Mouse (Mus musculus) intestine, embryonic 14.5 days (tissue): Measurements from ENCODE around the gene Gm13128. TPM values are rescaled to one million over a fixed set of nuclear protein-coding genes. Genes with fewer than 3 reads are reported as not detected.
"Not testable (repeated sequence)": the region's sequence is repeated elsewhere in the genome, so short reads cannot be mapped to it uniquely, and the experiment has no call there.

ENCODE experiments used
- ATAC-seq: fragments of 200-750 bp; cut with Nextera tagmentation; replicated peaks from 2 replicates; pipeline ENCODE4 v1.8.0; 2017; ENCODE audit warnings: low read depth, moderate number of reproducible peaks, moderate TSS enrichment, moderate library complexity; ENCODE audit not compliant: low FRiP score, low TSS enrichment
- DNase-seq: peaks from one replicate; pipeline ENCODE4 v3.0.0-alpha.2; 2018; ENCODE audit warnings: low spot score
- H3K27ac ChIP-seq: fragments of 300-500 bp; sonication (generic); 2 replicates; pipeline ENCODE4 v1.5.1; 2014; ENCODE audit warnings: low read depth, mild to moderate bottlenecking, control low read depth
- H3K27me3 ChIP-seq: fragments of 300-500 bp; sonication (generic); replicated peaks from 2 replicates; pipeline ENCODE4 v1.6.1; 2014; ENCODE audit warnings: low read length, control low read depth; ENCODE audit not compliant: control insufficient read depth, insufficient read depth
- H3K36me3 ChIP-seq: fragments of 300-500 bp; sonication (generic); 2 replicates; pipeline ENCODE4 v1.6.1; 2014; ENCODE audit warnings: low read length, control low read depth; ENCODE audit not compliant: control insufficient read depth, insufficient read depth
- H3K4me1 ChIP-seq: fragments of 300-500 bp; sonication (generic); replicated peaks from 2 replicates; pipeline ENCODE4 v1.6.1; 2014; ENCODE audit warnings: low read length, control low read depth, mixed read lengths; ENCODE audit not compliant: control insufficient read depth, insufficient read depth
- H3K4me2 ChIP-seq: fragments of 300-500 bp; sonication (generic); 2 replicates; pipeline ENCODE4 v1.6.1; 2014; ENCODE audit warnings: low read length
- H3K4me3 ChIP-seq: fragments of 300-500 bp; sonication (generic); 2 replicates; pipeline ENCODE4 v1.5.1; 2014; ENCODE audit warnings: low read depth, low read length, control low read depth, mixed read lengths
- H3K9ac ChIP-seq: fragments of 300-500 bp; sonication (generic); 2 replicates; pipeline ENCODE4 v1.6.1; 2014; ENCODE audit warnings: mild to moderate bottlenecking, low read length
- H3K9me3 ChIP-seq: fragments of 300-500 bp; sonication (generic); 2 replicates; pipeline ENCODE4 v1.6.1; 2016; ENCODE audit warnings: low read length, control low read depth; ENCODE audit not compliant: control insufficient read depth
- WGBS: fragments of 180-500 bp; shearing (Covaris S2); extraction: QIAGEN DNeasy Blood & Tissue Kit; methylation state at CpG from one replicate; pipeline ENCODE4 v1.1.7; 2014; 5-methylcytosine and 5-hydroxymethylcytosine counted together
- polyA plus RNA-seq: library from polyadenylated mRNA; unstranded; fragments of >200 nt; fragmentation: Nextera tagmentation; extraction: Ambion mirVana; gene quantifications from 2 replicates; pipeline ENCODE4 v1.2.1, GENCODE M21; 2014

The Gm13128 gene
- polyA plus RNA-seq = not detected in 2 replicates

DNA sequence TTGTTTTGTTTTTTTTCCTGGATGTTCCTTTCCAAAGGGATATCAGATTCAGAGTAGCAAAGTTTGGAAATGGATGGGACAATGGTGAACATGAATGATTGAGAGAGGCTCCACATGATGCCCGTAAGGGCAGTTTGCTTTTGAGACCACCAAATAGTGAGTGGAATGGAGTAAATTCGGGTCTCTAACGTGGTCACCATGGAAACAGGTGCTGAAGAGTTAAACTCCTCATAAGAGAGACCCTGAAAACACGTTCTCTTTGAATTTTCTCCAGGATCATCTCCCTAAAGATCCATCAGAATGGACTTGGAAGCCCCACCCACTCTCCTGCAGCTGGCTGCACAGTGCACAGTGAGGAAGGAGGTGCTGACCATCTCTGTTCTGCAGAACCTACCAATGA, at the start of gene Gm13128:
Gene Gm13128, plus strand, starts transcription at position 301 of the 400 bp plus-strand sequence.
- not testable (repeated sequence) for H3K9me3 ChIP-seq, H3K4me1 ChIP-seq, H3K36me3 ChIP-seq, DNase-seq, ATAC-seq, H3K27ac ChIP-seq, H3K9ac ChIP-seq, H3K27me3 ChIP-seq, H3K4me3 ChIP-seq, H3K4me2 ChIP-seq
- 60% methylated on average over 4 of the region's 4 CpGs for WGBS

DNA sequence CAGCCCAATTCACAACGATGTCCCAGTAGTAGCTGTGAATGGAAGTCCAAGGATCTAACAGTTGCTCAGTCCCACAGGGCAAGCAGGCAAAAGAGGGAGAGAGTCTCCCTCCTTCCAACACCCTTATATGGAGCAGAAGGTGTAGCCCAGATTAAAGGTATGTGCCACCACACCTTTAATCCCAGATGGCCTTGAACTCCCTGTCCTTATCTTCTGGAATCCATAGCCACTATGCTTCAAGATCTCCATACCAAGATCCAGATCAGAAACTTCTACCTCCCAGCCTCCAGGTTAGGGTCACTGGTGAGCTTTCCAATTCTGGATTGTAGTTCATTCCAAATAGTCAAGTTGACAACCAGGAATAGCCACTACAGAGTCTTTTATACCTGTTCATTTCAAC, 49.7 kb upstream of the Gm13128 start, which contains the start of gene Pramel5:
Gene Pramel5, minus strand, starts transcription at position 101 of the 400 bp plus-strand sequence.
- H3K36me3 ChIP-seq, H3K27ac ChIP-seq, ATAC-seq, H3K4me2 ChIP-seq, H3K4me1 ChIP-seq, H3K4me3 ChIP-seq, DNase-seq, H3K9me3 ChIP-seq, H3K27me3 ChIP-seq, H3K9ac ChIP-seq: not testable (repeated sequence)
- WGBS = 81% methylated on average over 1 of the region's 1 CpGs

- H3K27me3 ChIP-seq, H3K9ac ChIP-seq, H3K36me3 ChIP-seq, DNase-seq, H3K27ac ChIP-seq, H3K4me3 ChIP-seq, H3K4me1 ChIP-seq, ATAC-seq, H3K9me3 ChIP-seq, H3K4me2 ChIP-seq: not testable (repeated sequence)
- 53% methylated on average over 1 of the region's 1 CpGs for WGBS
These were observed 30.6 kb upstream of the Gm13128 start for GRCm38 (mm10) chr4:144299414-144299813.

DNA sequence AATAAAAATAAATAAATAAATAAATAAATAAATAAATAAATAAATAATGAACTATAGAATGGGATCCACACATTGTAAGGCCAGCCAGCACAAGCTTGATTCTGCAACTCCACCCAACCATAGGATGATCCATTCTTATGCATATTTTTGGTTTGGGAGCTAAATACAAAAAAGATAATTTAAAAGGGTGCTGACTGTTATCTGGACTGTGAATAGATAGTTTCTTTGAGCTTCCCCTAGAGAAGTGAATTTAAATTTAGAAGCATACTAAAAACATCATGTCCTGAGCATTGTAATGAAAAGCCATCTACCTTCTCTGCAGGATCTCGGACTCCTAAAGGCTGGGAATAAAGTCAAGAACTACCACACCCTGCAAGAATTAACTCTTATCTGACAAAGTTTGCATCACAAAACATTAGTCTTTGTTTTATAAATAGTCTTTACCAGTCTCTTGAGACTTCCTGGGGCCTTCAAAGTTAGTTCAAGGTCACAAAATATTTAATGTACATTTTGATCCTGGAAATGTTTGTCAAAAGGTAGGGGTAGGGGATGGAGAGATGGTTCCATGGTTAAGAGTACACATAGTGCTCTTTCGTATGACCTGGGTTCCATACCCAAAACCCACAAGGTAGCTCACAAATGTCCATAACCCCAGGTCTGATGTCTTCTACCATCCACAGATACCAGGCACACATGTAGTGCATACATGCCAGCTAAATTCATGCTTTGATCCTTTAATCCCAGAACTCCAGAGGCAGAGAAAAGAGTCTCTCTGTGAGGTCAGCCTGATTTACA, 17.2 kb upstream of the Gm13128 start:
- H3K9ac ChIP-seq, H3K4me1 ChIP-seq, H3K4me3 ChIP-seq, H3K27me3 ChIP-seq, H3K36me3 ChIP-seq, H3K27ac ChIP-seq, H3K9me3 ChIP-seq, DNase-seq, ATAC-seq, H3K4me2 ChIP-seq: not testable (repeated sequence)
- 71% methylated on average over 2 of the region's 2 CpGs for WGBS

- not testable (repeated sequence) for ATAC-seq, H3K4me2 ChIP-seq, H3K9me3 ChIP-seq, H3K9ac ChIP-seq, H3K27ac ChIP-seq, H3K36me3 ChIP-seq, H3K4me3 ChIP-seq, H3K27me3 ChIP-seq, DNase-seq, H3K4me1 ChIP-seq
- 95% methylated on average over 2 of the region's 3 CpGs for WGBS
These were observed 5.8 kb downstream of the Gm13128 start for GRCm38 (mm10) chr4:144335856-144336255.

DNA sequence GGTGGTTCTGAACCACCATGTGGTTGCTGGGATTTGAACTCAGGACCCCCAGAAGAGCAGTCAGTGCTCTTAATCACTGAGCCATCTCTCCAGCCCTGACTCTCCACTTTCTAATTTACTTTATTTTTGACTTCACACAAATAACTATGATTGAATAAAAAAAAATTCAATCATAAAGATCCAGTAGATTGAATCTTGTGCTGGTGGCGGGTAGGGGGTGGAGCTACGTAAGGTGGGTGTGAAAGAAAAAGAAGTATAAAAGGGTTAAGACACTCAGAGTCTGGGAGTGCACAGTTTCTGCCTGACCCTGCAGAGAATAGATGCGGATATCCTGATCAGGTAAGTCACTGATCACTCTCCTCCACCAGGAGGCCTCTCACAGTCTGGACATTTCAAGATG, 27.6 kb downstream of the Gm13128 start, which contains the start of gene Gm13119:
Gene Gm13119, plus strand, starts transcription at position 301 of the 400 bp plus-strand sequence.
- not testable (repeated sequence) for DNase-seq, H3K36me3 ChIP-seq, H3K9ac ChIP-seq, ATAC-seq, H3K4me1 ChIP-seq, H3K27ac ChIP-seq, H3K4me3 ChIP-seq, H3K4me2 ChIP-seq, H3K27me3 ChIP-seq, H3K9me3 ChIP-seq
- WGBS = 81% methylated on average over 3 of the region's 3 CpGs

DNA sequence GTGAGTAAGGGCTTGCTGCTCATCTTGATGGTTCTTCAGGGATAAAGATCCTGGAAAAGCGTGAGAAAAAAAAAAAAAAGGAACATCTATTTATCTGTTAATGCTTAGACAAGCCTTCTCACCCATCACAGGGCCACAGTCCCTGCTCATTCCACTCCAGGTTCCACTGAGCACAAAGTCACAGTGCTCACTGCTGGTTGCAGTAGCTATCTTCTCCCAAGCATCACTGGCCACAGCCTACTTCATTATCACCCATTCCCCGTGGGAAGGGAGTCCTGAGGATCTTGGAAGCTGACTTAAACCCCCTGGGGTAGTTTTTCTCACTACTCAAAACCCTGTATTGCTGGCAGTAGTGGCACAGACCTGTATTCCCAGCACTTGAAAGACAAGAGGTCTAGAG, 47.9 kb downstream of the Gm13128 start, which contains the start of gene Pramef20:
Gene Pramef20, minus strand, starts transcription at position 23 of the 400 bp plus-strand sequence.
- no peak within 1 kb of the TSS for H3K9ac ChIP-seq
- H3K36me3 ChIP-seq = no peaks in the 10 kb centered on the region
- no peaks in the 10 kb centered on the region for H3K4me1 ChIP-seq
- 59% methylated on average over 2 of the region's 2 CpGs for WGBS
- DNase-seq (no peak), ATAC-seq (no peak)
- H3K27ac ChIP-seq = no peak within 1 kb of the TSS
- no peaks in the 10 kb centered on the region for H3K9me3 ChIP-seq
- H3K4me3 ChIP-seq = no peak within 1 kb of the TSS
- H3K27me3 ChIP-seq = no peaks in the 10 kb centered on the region
- H3K4me2 ChIP-seq = no peak within 1 kb of the TSS
